Mouse (Mus musculus): ENCODE data around the gene Shank1. TPM values are rescaled to one million over a fixed set of nuclear protein-coding genes. Genes with fewer than 3 reads are reported as not detected.
A peak's percentile ranks its signal among the peaks of the same experiment; 100 is the strongest.

The Shank1 gene
- polyA plus RNA-seq, 1 experiment from 2014 or later = 12.8 TPM

GRCm38 (mm10) chr7:44359908-44360672 is 50.0 kb downstream of the Shank1 start:
- peak overlapping the region; percentile 85 for H3K4me2 ChIP-seq (replicated peaks)
- H3K27me3 ChIP-seq = peaks cover 62% of the 10 kb centered on the region
- under 1% methylated on average over 54 of the region's 54 CpGs for WGBS
- peak; percentile 78 for ATAC-seq (ENCODE audit: low FRiP score)
- peaks cover 42% of the 10 kb centered on the region for H3K4me1 ChIP-seq
- H3K4me3 ChIP-seq = peak overlapping the region; percentile 43
- H3K9ac ChIP-seq = peak overlapping the region; percentile 65
- peak overlapping the region; percentile 95 for H3K27ac ChIP-seq
- no peaks in the 10 kb centered on the region for H3K9me3 ChIP-seq (replicated peaks)
- H3K36me3 ChIP-seq = no peaks in the 10 kb centered on the region

DNA sequence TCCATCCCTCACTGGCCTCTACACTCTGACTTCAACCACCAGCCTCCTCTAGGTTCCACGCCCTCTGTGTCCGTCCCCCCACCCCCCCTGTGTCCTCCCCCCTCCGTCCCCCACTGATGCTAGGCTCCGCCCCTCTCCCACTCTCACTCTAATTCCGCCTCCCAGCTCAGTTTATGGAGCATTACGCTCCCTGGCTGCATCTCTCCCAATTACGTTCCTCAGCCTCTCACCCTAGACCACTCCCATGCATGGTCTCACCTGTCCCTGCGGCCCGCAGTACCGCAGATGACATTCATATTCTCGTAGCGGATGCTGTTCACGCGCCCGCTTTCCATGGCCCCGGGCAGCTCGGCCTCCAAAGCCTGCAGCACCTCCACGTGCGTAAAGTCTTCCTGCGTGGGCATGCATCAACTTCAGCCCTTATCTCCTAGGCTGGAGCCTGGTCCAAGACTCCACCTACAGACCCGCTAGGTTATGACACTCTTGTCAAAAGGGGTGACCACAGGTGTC is 50.8 kb downstream of the Shank1 start:
- WGBS = 10% methylated on average over 21 of the region's 21 CpGs
- ATAC-seq (ENCODE audit: low FRiP score) = peak; percentile 7
- H3K4me2 ChIP-seq (replicated peaks) = peak overlapping the region; percentile 85
- H3K9ac ChIP-seq = peak overlapping the region; percentile 65
- peaks cover 37% of the 10 kb centered on the region for H3K4me1 ChIP-seq
- H3K27me3 ChIP-seq = peaks cover 54% of the 10 kb centered on the region
- no peak overlapping the region for H3K27ac ChIP-seq
- H3K36me3 ChIP-seq = no peaks in the 10 kb centered on the region
- no peaks in the 10 kb centered on the region for H3K9me3 ChIP-seq (replicated peaks)
- peak overlapping the region; percentile 43 for H3K4me3 ChIP-seq

- WGBS = 94% methylated on average over 8 of the region's 8 CpGs
- no peak overlapping the region for H3K4me3 ChIP-seq
- peaks cover 14% of the 10 kb centered on the region for H3K4me1 ChIP-seq
- H3K36me3 ChIP-seq = no peaks in the 10 kb centered on the region
- no peak for ATAC-seq (ENCODE audit: low FRiP score)
- no peaks in the 10 kb centered on the region for H3K27me3 ChIP-seq
- H3K27ac ChIP-seq = no peak overlapping the region
- no peak overlapping the region for H3K9ac ChIP-seq
- H3K9me3 ChIP-seq (replicated peaks) = no peaks in the 10 kb centered on the region
- no peak overlapping the region for H3K4me2 ChIP-seq (replicated peaks)
These were observed 62.6 kb downstream of the Shank1 start for GRCm38 (mm10) chr7:44372678-44373077.

DNA sequence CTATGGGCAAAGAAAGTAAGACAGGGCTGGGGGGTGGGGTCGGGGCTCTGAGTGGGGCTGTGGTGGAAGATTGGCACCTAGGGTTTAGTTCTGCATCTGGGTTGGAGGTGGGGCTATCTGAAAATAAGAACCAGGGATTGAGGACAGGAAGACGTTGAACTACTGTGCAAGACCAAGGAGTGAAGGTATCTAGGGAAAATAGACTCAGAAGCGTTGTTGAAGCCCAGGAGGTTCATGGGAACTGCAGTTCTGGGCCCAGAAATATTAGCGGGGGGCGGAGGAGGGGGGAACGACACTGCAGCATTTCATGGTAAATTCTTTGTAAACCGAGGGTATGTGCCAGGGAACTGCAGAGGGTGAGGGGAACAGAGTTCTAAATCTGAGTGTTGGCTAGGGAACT is 63.4 kb downstream of the Shank1 start:
- Histone ChIP-seq H3K36me3 (no peaks in the 10 kb centered on the region), H3K4me1 (peaks cover 16% of the 10 kb centered on the region), H3K4me2 (replicated peaks) (peak overlapping the region; percentile 78), H3K27me3 (peaks cover 5% of the 10 kb centered on the region; the same call in 1 of the 2 replicates), H3K9me3 (replicated peaks) (no peaks in the 10 kb centered on the region), H3K4me3 (peak overlapping the region; percentile 59), H3K27ac (0 out of 2 replicates have a peak overlapping the region, but pooled peaks have one; percentile 17), H3K9ac (peak overlapping the region; percentile 35; the same call in 1 of the 2 replicates)
- peak; percentile 27 for ATAC-seq (ENCODE audit: low FRiP score)
- WGBS = 15% methylated on average over 7 of the region's 7 CpGs

- ATAC-seq (ENCODE audit: low FRiP score) = peak; percentile 91
- Histone ChIP-seq H3K27ac (peak overlapping the region; percentile 76), H3K4me3 (peak overlapping the region; percentile 59), H3K4me2 (replicated peaks) (peak overlapping the region; percentile 78), H3K27me3 (peaks cover 6% of the 10 kb centered on the region; the same call in 1 of the 2 replicates), H3K9me3 (replicated peaks) (no peaks in the 10 kb centered on the region), H3K4me1 (peaks cover 16% of the 10 kb centered on the region), H3K36me3 (no peaks in the 10 kb centered on the region), H3K9ac (peak overlapping the region; percentile 71)
- 0% methylated on average over 19 of the region's 19 CpGs for WGBS
These were observed 64.0 kb downstream of the Shank1 start for GRCm38 (mm10) chr7:44373889-44374652.

GRCm38 (mm10) chr7:44374756-44375155 is 64.7 kb downstream of the Shank1 start:
- peak overlapping the region; percentile 76 for H3K27ac ChIP-seq
- under 1% methylated on average over 5 of the region's 5 CpGs for WGBS
- ATAC-seq (ENCODE audit: low FRiP score) = peak; percentile 30
- no peaks in the 10 kb centered on the region for H3K9me3 ChIP-seq (replicated peaks)
- peak overlapping the region; percentile 59 for H3K4me3 ChIP-seq
- peak overlapping the region; percentile 78 for H3K4me2 ChIP-seq (replicated peaks)
- H3K9ac ChIP-seq = peak overlapping the region; percentile 71
- H3K4me1 ChIP-seq = peaks cover 16% of the 10 kb centered on the region
- H3K36me3 ChIP-seq = no peaks in the 10 kb centered on the region
- peaks cover 6% of the 10 kb centered on the region; the same call in 1 of the 2 replicates for H3K27me3 ChIP-seq

- no peaks in the 10 kb centered on the region for H3K9me3 ChIP-seq (replicated peaks)
- H3K4me1 ChIP-seq = peaks cover 16% of the 10 kb centered on the region
- H3K36me3 ChIP-seq = no peaks in the 10 kb centered on the region
- H3K9ac ChIP-seq = peak overlapping the region; percentile 71
- peak overlapping the region; percentile 59; the same call in 1 of the 2 replicates for H3K4me3 ChIP-seq
- no peak for ATAC-seq (ENCODE audit: low FRiP score)
- peak overlapping the region; percentile 76; the same call in 1 of the 2 replicates for H3K27ac ChIP-seq
- peaks cover 6% of the 10 kb centered on the region; the same call in 1 of the 2 replicates for H3K27me3 ChIP-seq
- 3% methylated on average over 10 of the region's 10 CpGs for WGBS
- H3K4me2 ChIP-seq (replicated peaks) = peak overlapping the region; percentile 78
These were observed 65.2 kb downstream of the Shank1 start for GRCm38 (mm10) chr7:44375207-44375606.

DNA sequence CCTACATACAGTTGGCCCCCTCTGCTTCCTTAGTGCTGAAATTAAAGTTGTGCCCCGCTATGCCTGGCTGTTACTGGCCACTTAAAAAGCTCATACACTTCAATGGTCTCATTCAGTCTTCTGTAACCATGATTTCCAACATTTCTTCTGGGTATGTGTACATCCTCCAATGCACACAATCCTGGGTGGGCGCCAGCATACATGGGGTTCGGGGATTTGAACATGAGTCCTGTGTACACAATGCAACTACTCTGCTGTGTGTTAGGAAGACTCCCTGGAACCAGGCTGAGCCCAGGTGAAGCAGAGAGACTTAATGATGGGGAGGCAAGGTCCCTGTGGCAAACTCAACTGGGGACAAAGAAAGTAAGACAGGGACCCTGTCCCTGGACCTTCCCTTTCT is 65.7 kb downstream of the Shank1 start:
- Histone ChIP-seq H3K4me2 (replicated peaks) (no peak overlapping the region), H3K4me1 (peaks cover 16% of the 10 kb centered on the region), H3K9me3 (replicated peaks) (no peaks in the 10 kb centered on the region), H3K27ac (no peak overlapping the region), H3K9ac (no peak overlapping the region), H3K36me3 (no peaks in the 10 kb centered on the region), H3K27me3 (peaks cover 6% of the 10 kb centered on the region; the same call in 1 of the 2 replicates), H3K4me3 (no peak overlapping the region)
- ATAC-seq (ENCODE audit: low FRiP score) = no peak
- WGBS = 60% methylated on average over 3 of the region's 3 CpGs

- H3K4me2 ChIP-seq (replicated peaks) = no peak overlapping the region
- H3K4me3 ChIP-seq = no peak overlapping the region
- WGBS = 52% methylated on average over 4 of the region's 4 CpGs
- no peak for ATAC-seq (ENCODE audit: low FRiP score)
- H3K27ac ChIP-seq = no peak overlapping the region
- H3K27me3 ChIP-seq = peaks cover 6% of the 10 kb centered on the region; the same call in 1 of the 2 replicates
- no peaks in the 10 kb centered on the region for H3K9me3 ChIP-seq (replicated peaks)
- peaks cover 14% of the 10 kb centered on the region for H3K4me1 ChIP-seq
- H3K36me3 ChIP-seq = no peaks in the 10 kb centered on the region
- H3K9ac ChIP-seq = no peak overlapping the region
These were observed 68.2 kb downstream of the Shank1 start for GRCm38 (mm10) chr7:44378290-44378689.

DNA sequence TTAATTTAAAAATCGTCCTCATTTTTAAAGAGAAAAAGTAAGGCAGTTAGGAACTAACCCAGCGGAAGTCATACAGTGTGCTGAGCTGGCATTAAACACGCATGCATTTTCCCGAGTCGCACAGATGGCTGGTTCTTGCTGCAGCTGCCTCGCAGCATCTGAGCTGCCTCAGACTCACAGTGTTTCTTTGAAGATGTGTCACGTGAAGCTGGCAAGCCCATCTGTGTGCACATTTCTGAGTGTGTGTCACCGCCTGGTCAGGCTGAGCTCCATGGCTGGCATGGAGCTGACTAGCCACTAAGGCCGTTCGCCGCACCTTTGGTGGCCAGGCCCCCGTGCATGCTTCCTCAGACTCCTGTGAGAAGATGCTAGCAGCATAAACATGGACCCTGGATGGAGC is 72.5 kb downstream of the Shank1 start:
- H3K27ac ChIP-seq = peak overlapping the region; percentile 64; the same call in 1 of the 2 replicates
- WGBS = 69% methylated on average over 12 of the region's 12 CpGs
- H3K9ac ChIP-seq = no peak overlapping the region
- no peak overlapping the region for H3K4me3 ChIP-seq
- no peak overlapping the region for H3K4me2 ChIP-seq (replicated peaks)
- H3K9me3 ChIP-seq (replicated peaks) = no peaks in the 10 kb centered on the region
- peaks cover 17% of the 10 kb centered on the region for H3K27me3 ChIP-seq
- ATAC-seq (ENCODE audit: low FRiP score) = peak; percentile 15; the same call in 1 of the 2 replicates
- H3K36me3 ChIP-seq = no peaks in the 10 kb centered on the region
- H3K4me1 ChIP-seq = peaks cover 11% of the 10 kb centered on the region; the same call in 1 of the 2 replicates

GRCm38 (mm10) chr7:44383980-44384715 is 74.1 kb downstream of the Shank1 start, which contains the start of gene Syt3:
Gene Syt3, plus strand, starts transcription at chr7:44384102.
- Histone ChIP-seq H3K9me3 (replicated peaks) (no peaks in the 10 kb centered on the region), H3K4me2 (replicated peaks) (peak within 1 kb of the TSS; percentile 97), H3K27ac (peak within 1 kb of the TSS; percentile 64; the same call in 1 of the 2 replicates), H3K36me3 (no peaks in the 10 kb centered on the region), H3K27me3 (peaks cover 11% of the 10 kb centered on the region), H3K9ac (peak within 1 kb of the TSS; percentile 69), H3K4me1 (peaks cover 9% of the 10 kb centered on the region; the same call in 1 of the 2 replicates), H3K4me3 (peak within 1 kb of the TSS; percentile 47)
- ATAC-seq (ENCODE audit: low FRiP score) = peak; percentile 88
- under 1% methylated on average over 26 of the region's 33 CpGs for WGBS
